Mouse (Mus musculus): ENCODE data around the gene Cldn24. TPM values are rescaled to one million over a fixed set of nuclear protein-coding genes. Genes with fewer than 3 reads are reported as not detected.

The Cldn24 gene
- polyA plus RNA-seq, 2 experiments: not detected

DNA sequence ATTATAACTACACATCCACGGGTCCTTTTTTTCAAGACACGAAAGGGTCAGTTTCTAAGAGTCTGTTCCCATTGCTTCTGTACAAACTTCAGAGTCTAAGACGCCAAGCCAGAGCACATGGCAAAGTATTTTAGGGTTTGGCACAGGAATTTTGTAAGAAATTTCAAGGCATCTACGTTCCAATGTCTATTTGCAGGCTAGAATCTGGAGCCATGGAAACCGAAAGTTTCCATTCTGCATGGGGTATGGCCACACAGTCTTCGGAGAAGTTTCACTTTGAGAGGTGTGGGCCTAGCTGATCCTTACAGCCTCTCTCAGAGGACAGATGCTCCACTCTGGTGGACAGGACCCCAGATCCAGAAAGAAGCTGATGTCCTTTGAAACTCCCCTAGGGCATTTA, 38.0 kb upstream of the Cldn24 start:
- Histone ChIP-seq H3K27me3 (ENCODE audit: control insufficient read depth, insufficient read depth, low read length) (no peaks in the 10 kb centered on the region), H3K9ac (ENCODE audit: low read depth, low read length, severe bottlenecking) (no peak overlapping the region), H3K4me3 (replicated peaks; ENCODE audit: low read length) (no peak overlapping the region), H3K27ac (replicated peaks; ENCODE audit: low read depth, low read length) (no peak overlapping the region), H3K4me2 (replicated peaks; ENCODE audit: low read depth, low read length, severe bottlenecking) (no peak overlapping the region), H3K9me3 (ENCODE audit: control insufficient read depth, low read length) (no peaks in the 10 kb centered on the region), H3K36me3 (ENCODE audit: control insufficient read depth, insufficient read depth, low read length) (no peaks in the 10 kb centered on the region), H3K4me1 (ENCODE audit: control insufficient read depth, insufficient read depth, low read length) (no peaks in the 10 kb centered on the region)
- ATAC-seq (ENCODE audit: low FRiP score, low read depth) (no peak), DNase-seq (ENCODE audit: low spot score) (no peak)
- 84% methylated on average over 6 of the region's 6 CpGs for WGBS
- no peak for TF ChIP-seq POLR2A (IDR thresholded peaks at IDR 0.05; ENCODE audit: borderline replicate concordance, extremely low read depth, insufficient read depth, insufficient read length)

DNA sequence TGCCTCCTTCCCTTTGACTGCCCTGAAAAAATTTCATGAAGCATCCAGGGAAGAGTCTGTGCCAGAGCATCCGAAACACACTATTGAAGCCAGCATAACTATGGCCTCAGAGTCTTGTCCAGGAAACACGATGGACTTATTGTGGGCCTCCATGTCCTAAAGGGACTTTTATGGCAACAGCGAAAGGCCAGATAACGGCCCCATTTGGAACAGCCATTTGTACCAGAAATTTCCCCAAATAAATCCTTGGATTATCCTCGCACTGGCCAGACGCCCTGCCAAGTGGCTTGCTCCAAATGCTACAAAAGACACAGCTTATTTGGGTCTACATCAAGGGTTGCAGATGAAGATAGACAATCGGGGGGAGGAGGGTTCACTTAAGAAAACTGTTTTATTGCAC, 37.5 kb upstream of the Cldn24 start:
- H3K27ac ChIP-seq (replicated peaks; ENCODE audit: low read depth, low read length): no peak overlapping the region

DNA sequence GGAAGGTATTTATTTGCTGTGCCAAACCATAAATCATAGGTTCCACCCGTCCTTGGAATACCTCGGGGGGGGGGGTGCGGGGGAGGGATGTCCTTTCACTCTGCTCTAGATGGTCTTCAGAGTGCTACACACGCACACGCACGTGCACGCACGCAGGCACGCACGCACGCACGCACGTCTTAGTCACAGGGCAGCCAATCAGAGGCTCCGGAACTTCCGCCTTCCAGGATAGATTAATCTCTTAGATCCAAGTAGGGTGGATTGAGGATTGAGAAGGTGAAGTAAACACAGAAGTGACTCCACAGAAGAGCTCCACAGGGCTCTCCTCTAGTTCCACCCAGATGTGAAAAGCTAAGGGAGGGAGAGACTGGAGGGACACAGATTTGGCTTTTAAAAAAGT, 35.6 kb upstream of the Cldn24 start:
- no peak overlapping the region for H3K4me2 ChIP-seq (replicated peaks; ENCODE audit: low read depth, low read length, severe bottlenecking)
- H3K27ac ChIP-seq (replicated peaks; ENCODE audit: low read depth, low read length): no peak overlapping the region
- WGBS: 91% methylated on average over 15 of the region's 15 CpGs
- no peaks in the 10 kb centered on the region for H3K4me1 ChIP-seq (ENCODE audit: control insufficient read depth, insufficient read depth, low read length)
- TF ChIP-seq POLR2A (IDR thresholded peaks at IDR 0.05; ENCODE audit: borderline replicate concordance, extremely low read depth, insufficient read depth, insufficient read length): no peak
- H3K4me3 ChIP-seq (replicated peaks; ENCODE audit: low read length): no peak overlapping the region
- H3K9ac ChIP-seq (ENCODE audit: low read depth, low read length, severe bottlenecking): no peak overlapping the region
- ATAC-seq (ENCODE audit: low FRiP score, low read depth) (no peak), DNase-seq (ENCODE audit: low spot score) (no peak)
- H3K36me3 ChIP-seq (ENCODE audit: control insufficient read depth, insufficient read depth, low read length): no peaks in the 10 kb centered on the region
- no peaks in the 10 kb centered on the region for H3K27me3 ChIP-seq (ENCODE audit: control insufficient read depth, insufficient read depth, low read length)
- H3K9me3 ChIP-seq (ENCODE audit: control insufficient read depth, low read length): no peaks in the 10 kb centered on the region

More for the DNA sequence above, 37.5 kb upstream of the Cldn24 start:
- Histone ChIP-seq H3K4me2 (replicated peaks; ENCODE audit: low read depth, low read length, severe bottlenecking) (no peak overlapping the region), H3K4me1 (ENCODE audit: control insufficient read depth, insufficient read depth, low read length) (no peaks in the 10 kb centered on the region), H3K36me3 (ENCODE audit: control insufficient read depth, insufficient read depth, low read length) (no peaks in the 10 kb centered on the region), H3K9me3 (ENCODE audit: control insufficient read depth, low read length) (no peaks in the 10 kb centered on the region), H3K4me3 (replicated peaks; ENCODE audit: low read length) (no peak overlapping the region), H3K27me3 (ENCODE audit: control insufficient read depth, insufficient read depth, low read length) (no peaks in the 10 kb centered on the region), H3K9ac (ENCODE audit: low read depth, low read length, severe bottlenecking) (no peak overlapping the region)
- no peak for DNase-seq (ENCODE audit: low spot score)
- no peak for TF ChIP-seq POLR2A (IDR thresholded peaks at IDR 0.05; ENCODE audit: borderline replicate concordance, extremely low read depth, insufficient read depth, insufficient read length)
- 65% methylated on average over 7 of the region's 7 CpGs for WGBS
- no peak for ATAC-seq (ENCODE audit: low FRiP score, low read depth)

DNA sequence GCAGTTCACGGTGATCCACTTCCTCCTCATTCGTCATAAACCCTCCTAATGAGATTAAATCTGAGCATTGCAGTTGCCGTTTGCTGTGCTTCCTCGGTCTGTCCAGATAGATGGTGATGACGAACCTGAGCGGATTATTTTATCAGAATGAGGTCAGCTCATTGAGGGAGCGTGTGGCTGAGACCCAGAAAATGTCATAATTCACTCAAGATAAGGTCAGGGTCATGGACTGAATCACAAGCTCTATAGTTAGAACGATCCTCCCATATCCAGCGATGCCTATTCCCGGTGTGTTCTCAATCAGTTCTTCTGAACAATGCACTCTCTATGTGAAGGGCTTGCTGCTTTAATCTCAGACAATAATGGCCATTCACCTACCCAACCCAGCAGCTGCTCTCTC, 34.2 kb upstream of the Cldn24 start:
- DNase-seq (ENCODE audit: low spot score): no peak
- H3K4me3 ChIP-seq (replicated peaks; ENCODE audit: low read length): no peak overlapping the region
- H3K4me2 ChIP-seq (replicated peaks; ENCODE audit: low read depth, low read length, severe bottlenecking): no peak overlapping the region
- 49% methylated on average over 10 of the region's 10 CpGs for WGBS
- H3K36me3 ChIP-seq (ENCODE audit: control insufficient read depth, insufficient read depth, low read length): no peaks in the 10 kb centered on the region
- no peak for ATAC-seq (ENCODE audit: low FRiP score, low read depth)
- H3K27me3 ChIP-seq (ENCODE audit: control insufficient read depth, insufficient read depth, low read length): no peaks in the 10 kb centered on the region
- H3K4me1 ChIP-seq (ENCODE audit: control insufficient read depth, insufficient read depth, low read length): no peaks in the 10 kb centered on the region
- TF ChIP-seq POLR2A (IDR thresholded peaks at IDR 0.05; ENCODE audit: borderline replicate concordance, extremely low read depth, insufficient read depth, insufficient read length): no peak
- H3K9me3 ChIP-seq (ENCODE audit: control insufficient read depth, low read length): no peaks in the 10 kb centered on the region
- 0 out of 2 replicates have a peak overlapping the region, but pooled peaks have one; percentile 13 for H3K9ac ChIP-seq (ENCODE audit: low read depth, low read length, severe bottlenecking)
- H3K27ac ChIP-seq (replicated peaks; ENCODE audit: low read depth, low read length): no peak overlapping the region

DNA sequence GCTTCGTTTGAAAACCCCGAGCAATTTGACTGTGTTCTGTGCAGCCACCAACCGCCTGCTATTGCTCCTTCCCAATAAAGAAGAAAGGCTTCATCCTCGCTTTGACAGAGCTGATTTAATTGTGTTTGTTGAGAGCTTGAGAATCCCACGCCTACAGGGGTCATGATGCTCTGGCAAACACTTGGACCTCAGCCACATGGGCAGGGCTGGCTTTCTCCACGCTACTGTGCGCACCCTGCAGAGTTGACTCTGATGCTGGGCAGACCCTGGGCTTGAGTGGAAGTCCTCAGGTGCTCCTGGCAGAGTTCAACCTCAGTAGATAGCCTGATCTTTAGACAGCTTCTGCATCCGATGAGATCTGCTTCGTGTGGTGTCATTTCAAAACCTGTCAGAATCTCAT, 30.0 kb upstream of the Cldn24 start:
- H3K27ac ChIP-seq (replicated peaks; ENCODE audit: low read depth, low read length): no peak overlapping the region
- ATAC-seq (ENCODE audit: low FRiP score, low read depth): no peak
- no peak overlapping the region for H3K9ac ChIP-seq (ENCODE audit: low read depth, low read length, severe bottlenecking)
- no peak overlapping the region for H3K4me2 ChIP-seq (replicated peaks; ENCODE audit: low read depth, low read length, severe bottlenecking)
- H3K4me1 ChIP-seq (ENCODE audit: control insufficient read depth, insufficient read depth, low read length): no peaks in the 10 kb centered on the region
- no peaks in the 10 kb centered on the region for H3K9me3 ChIP-seq (ENCODE audit: control insufficient read depth, low read length)
- DNase-seq (ENCODE audit: low spot score): no peak
- H3K36me3 ChIP-seq (ENCODE audit: control insufficient read depth, insufficient read depth, low read length): no peaks in the 10 kb centered on the region
- H3K27me3 ChIP-seq (ENCODE audit: control insufficient read depth, insufficient read depth, low read length): no peaks in the 10 kb centered on the region
- no peak overlapping the region for H3K4me3 ChIP-seq (replicated peaks; ENCODE audit: low read length)
- TF ChIP-seq POLR2A (IDR thresholded peaks at IDR 0.05; ENCODE audit: borderline replicate concordance, extremely low read depth, insufficient read depth, insufficient read length): no peak
- WGBS: 53% methylated on average over 9 of the region's 9 CpGs

DNA sequence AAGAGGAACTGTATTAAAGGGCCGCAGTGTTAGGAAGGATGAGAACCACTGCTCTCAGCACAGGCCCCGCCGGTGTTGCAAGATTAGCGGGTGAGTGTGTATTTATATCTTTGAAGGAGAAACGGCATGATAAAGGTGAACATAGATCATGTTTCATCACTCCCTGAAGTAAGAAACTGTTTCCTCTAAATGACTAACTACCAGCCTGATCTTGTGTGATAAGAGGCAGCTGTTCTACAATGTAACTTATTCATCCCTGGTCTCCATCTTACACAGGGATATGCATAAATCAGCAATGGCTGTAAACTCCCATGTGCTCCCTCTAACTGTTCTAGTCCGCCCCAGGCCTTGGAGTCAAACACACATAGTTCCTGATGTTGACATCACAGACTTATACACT, 22.5 kb upstream of the Cldn24 start:
- H3K4me2 ChIP-seq (replicated peaks; ENCODE audit: low read depth, low read length, severe bottlenecking): no peak overlapping the region
- H3K27ac ChIP-seq (replicated peaks; ENCODE audit: low read depth, low read length): no peak overlapping the region
- no peak overlapping the region for H3K9ac ChIP-seq (ENCODE audit: low read depth, low read length, severe bottlenecking)
- H3K36me3 ChIP-seq (ENCODE audit: control insufficient read depth, insufficient read depth, low read length): no peaks in the 10 kb centered on the region
- TF ChIP-seq POLR2A (IDR thresholded peaks at IDR 0.05; ENCODE audit: borderline replicate concordance, extremely low read depth, insufficient read depth, insufficient read length): no peak
- H3K4me1 ChIP-seq (ENCODE audit: control insufficient read depth, insufficient read depth, low read length): no peaks in the 10 kb centered on the region
- no peak overlapping the region for H3K4me3 ChIP-seq (replicated peaks; ENCODE audit: low read length)
- H3K27me3 ChIP-seq (ENCODE audit: control insufficient read depth, insufficient read depth, low read length): no peaks in the 10 kb centered on the region
- H3K9me3 ChIP-seq (ENCODE audit: control insufficient read depth, low read length): no peaks in the 10 kb centered on the region
- DNase-seq (ENCODE audit: low spot score) (no peak), ATAC-seq (ENCODE audit: low FRiP score, low read depth) (no peak)
- WGBS: 79% methylated on average over 6 of the region's 6 CpGs
